Comparison of ENCODE assay signal across 10 mouse cellular contexts in genomic region chr2:105370240-105370639, GRCm38 (mm10). TPM values are rescaled to one million over a fixed set of nuclear protein-coding genes. Genes with fewer than 3 reads are reported as not detected.
DNase-seq lines count a peak whose midpoint lies in the region; ATAC-seq and TF ChIP-seq lines count a peak whose summit lies in the region.
"Had no signal": no experiment of that assay in that cellular context is flagged by ENCODE, and none has a peak within 500 bp of the region (broad histone marks: within the 10 kb centered on the region; RNA-seq: fewer than 3 reads in every experiment).

No protein-coding gene starts in this region.

- H3K27me3 ChIP-seq in lung, embryonic 14.5 days (ENCODE audit: insufficient read depth, low read length), result peaks cover 10% of the 10 kb centered on the region; the same call in 1 of the 2 replicates
- H3K27me3 ChIP-seq in hindbrain, embryonic 16.5 days (replicated peaks; ENCODE audit: control insufficient read depth, insufficient read depth, low read length), result no peaks in the 10 kb centered on the region
- peaks cover 9% of the 10 kb centered on the region; the same call in 1 of the 2 replicates for H3K27me3 ChIP-seq in neural tube, embryonic 15.5 days (replicated peaks)

- H3K4me3 ChIP-seq in lung, embryonic 14.5 days (ENCODE audit: low read depth, low read length), result no peak overlapping the region
- H3K4me3 ChIP-seq in hindbrain, embryonic 16.5 days (ENCODE audit: low read length), result peak overlapping the region; percentile 17
- peak overlapping the region; percentile 24 for H3K4me3 ChIP-seq in neural tube, embryonic 15.5 days (replicated peaks)

- H3K9ac ChIP-seq in lung, embryonic 14.5 days, result no peak overlapping the region
- no peak overlapping the region for H3K9ac ChIP-seq in hindbrain, embryonic 16.5 days (ENCODE audit: low read depth, low read length)
- peak overlapping the region; percentile 23; the same call in 1 of the 2 replicates for H3K9ac ChIP-seq in neural tube, embryonic 15.5 days (replicated peaks)

- H3K4me1 ChIP-seq in lung, embryonic 14.5 days (ENCODE audit: insufficient read depth), result no peaks in the 10 kb centered on the region
- H3K4me1 ChIP-seq in hindbrain, embryonic 16.5 days (ENCODE audit: control insufficient read depth, insufficient read depth, low read depth, low read length), result peaks cover 4% of the 10 kb centered on the region
- peaks cover 9% of the 10 kb centered on the region for H3K4me1 ChIP-seq in neural tube, embryonic 15.5 days

- H3K4me2 ChIP-seq in lung, embryonic 14.5 days, result peak overlapping the region; percentile 10; the same call in 1 of the 2 replicates
- peak overlapping the region; percentile 51 for H3K4me2 ChIP-seq in hindbrain, embryonic 16.5 days (ENCODE audit: low read length)
- H3K4me2 ChIP-seq in neural tube, embryonic 15.5 days, result peak overlapping the region; percentile 56

- peak; percentile 26 for DNase-seq in embryo, embryonic 11 days
- no peak for DNase-seq in embryo, embryonic 9.5 days (ENCODE audit: extremely low spot score)
- DNase-seq in lung, embryonic 14.5 days, result no peak
- no peak for DNase-seq in lung, postnatal 36 days
- no peak for DNase-seq in layer of hippocampus, postnatal 25 days (ENCODE audit: extremely low spot score in 1 of 2, low spot score in 1 of 2)
- DNase-seq in right cerebral cortex, postnatal 10 days (ENCODE audit: low spot score in 2 of 2), result no peak
- DNase-seq: adrenal gland, adult 2 months; lung, postnatal 14 days had no signal

- no peaks in the 10 kb centered on the region for H3K36me3 ChIP-seq in lung, embryonic 14.5 days (ENCODE audit: insufficient read depth)
- H3K36me3 ChIP-seq in hindbrain, embryonic 16.5 days (ENCODE audit: control insufficient read depth, insufficient read depth, low read length), result no peaks in the 10 kb centered on the region
- no peaks in the 10 kb centered on the region for H3K36me3 ChIP-seq in neural tube, embryonic 15.5 days

- TF ChIP-seq CTCF in lung, embryonic 14.5 days (IDR thresholded peaks at IDR 0.05; ENCODE audit: low read depth), result no peak

- H3K9me3 ChIP-seq in lung, embryonic 14.5 days (ENCODE audit: low read depth, low read length), result no peaks in the 10 kb centered on the region
- H3K9me3 ChIP-seq in hindbrain, embryonic 16.5 days (ENCODE audit: control insufficient read depth, low read length), result no peaks in the 10 kb centered on the region
- H3K9me3 ChIP-seq in neural tube, embryonic 15.5 days (replicated peaks), result no peaks in the 10 kb centered on the region

- H3K27ac ChIP-seq in lung, embryonic 14.5 days (ENCODE audit: low read depth), result no peak overlapping the region
- H3K27ac ChIP-seq in hindbrain, embryonic 16.5 days (ENCODE audit: low read depth, low read length), result no peak overlapping the region
- H3K27ac ChIP-seq in neural tube, embryonic 15.5 days (replicated peaks), result 0 out of 2 replicates have a peak overlapping the region, but pooled peaks have one; percentile 29

- WGBS in lung, embryonic 14.5 days, result 20% methylated on average over 10 of the region's 10 CpGs
- 6% methylated on average over 10 of the region's 10 CpGs for WGBS in hindbrain, embryonic 16.5 days
- 3% methylated on average over 10 of the region's 10 CpGs for WGBS in neural tube, embryonic 15.5 days

- no peak for ATAC-seq in lung, embryonic 14.5 days (ENCODE audit: insufficient read depth)
- no peak for ATAC-seq in hindbrain, embryonic 16.5 days
- ATAC-seq in neural tube, embryonic 15.5 days (ENCODE audit: low FRiP score), result peak; percentile 40; the same call in 1 of the 2 replicates

RNA-seq across cellular contexts. Expression of gene Rcn1, which starts 28.9 kb away (rescaled TPM):
- polyA plus RNA-seq in lung, embryonic 14.5 days (2014; fragmentation: Nextera tagmentation; extraction: Ambion mirVana), result 137 and 138 TPM in 2 replicates
- 76.2 and 80.0 TPM in 2 replicates for polyA plus RNA-seq in hindbrain, embryonic 16.5 days (2015; fragmentation: Nextera tagmentation; extraction: Ambion mirVana)
- polyA plus RNA-seq in neural tube, embryonic 15.5 days (2015; fragmentation: Nextera tagmentation; extraction: Ambion mirVana), result 73.5 and 85.4 TPM in 2 replicates
- total RNA-seq in layer of hippocampus, postnatal 25 days (2021), result 10 to 100 TPM; 14.7 to 15.6 TPM
